Mouse (Mus musculus) thymus, adult 2 months (tissue): ENCODE measurements around the gene Hist1h3f.

Experiments used
- CTCF ChIP-seq: fragments of 200-500 bp; IDR thresholded peaks from 2 replicates; pipeline ENCODE4 v1.5.1; 2012; ENCODE audit warnings: mild to moderate bottlenecking, control low read depth, low read length, moderate library complexity, borderline replicate concordance; ENCODE audit not compliant: control insufficient read depth, poor library complexity, insufficient read depth; ENCODE audit errors: extremely low read depth
- POLR2A ChIP-seq: fragments of 200-500 bp; IDR thresholded peaks from 2 replicates; pipeline ENCODE4 v1.6.1; 2012; ENCODE audit warnings: mild to moderate bottlenecking, low read length, control low read depth, moderate library complexity; ENCODE audit not compliant: control insufficient read depth, poor library complexity, insufficient read depth; ENCODE audit errors: extremely low read depth

DNA sequence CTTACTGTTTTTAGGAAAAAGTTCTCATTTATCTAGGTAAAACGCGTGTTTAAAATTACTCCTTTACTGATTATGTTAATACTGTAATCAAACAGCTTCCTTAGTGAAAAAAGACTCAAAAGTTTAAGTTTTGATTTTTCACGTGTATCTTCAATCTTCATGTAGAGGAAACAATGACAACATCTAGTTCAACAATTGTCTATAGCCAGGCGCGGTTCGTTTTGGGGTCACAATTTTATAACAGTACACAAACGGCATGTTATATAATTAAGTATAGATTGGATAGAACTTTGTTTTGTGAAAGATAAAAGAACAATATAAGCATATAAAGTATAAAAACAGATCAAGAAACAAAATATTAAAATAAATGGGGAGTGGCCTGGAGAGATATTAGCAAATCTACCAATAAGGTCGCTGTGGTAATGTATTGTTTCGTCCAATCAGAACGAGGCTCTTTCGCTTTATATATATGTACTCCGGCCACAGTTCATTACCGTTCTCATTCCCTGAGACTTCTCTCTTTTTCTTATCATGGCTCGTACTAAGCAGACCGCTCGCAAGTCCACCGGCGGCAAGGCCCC is 31.5 kb downstream of the Hist1h3f start, which contains the start of gene Hist1h3d:
- TF ChIP-seq CTCF (no peak), POLR2A (no peak)
